Mouse (Mus musculus) kidney, adult 2 months (tissue): ENCODE data around the gene Aqp8.

Experiments
- CTCF ChIP-seq: fragments of 200-500 bp; conservative IDR thresholded peaks from 2 replicates; pipeline ENCODE4 v1.5.1; 2011; ENCODE audit warnings: low read depth, mild to moderate bottlenecking, control low read depth, low read length, moderate library complexity, mixed read lengths; ENCODE audit not compliant: insufficient read depth, insufficient read length
- POLR2A ChIP-seq: fragments of 200-500 bp; IDR thresholded peaks from one replicate; pipeline ENCODE4 v1.6.1; 2011; ENCODE audit warnings: low read depth, low read length, control low read depth

DNA sequence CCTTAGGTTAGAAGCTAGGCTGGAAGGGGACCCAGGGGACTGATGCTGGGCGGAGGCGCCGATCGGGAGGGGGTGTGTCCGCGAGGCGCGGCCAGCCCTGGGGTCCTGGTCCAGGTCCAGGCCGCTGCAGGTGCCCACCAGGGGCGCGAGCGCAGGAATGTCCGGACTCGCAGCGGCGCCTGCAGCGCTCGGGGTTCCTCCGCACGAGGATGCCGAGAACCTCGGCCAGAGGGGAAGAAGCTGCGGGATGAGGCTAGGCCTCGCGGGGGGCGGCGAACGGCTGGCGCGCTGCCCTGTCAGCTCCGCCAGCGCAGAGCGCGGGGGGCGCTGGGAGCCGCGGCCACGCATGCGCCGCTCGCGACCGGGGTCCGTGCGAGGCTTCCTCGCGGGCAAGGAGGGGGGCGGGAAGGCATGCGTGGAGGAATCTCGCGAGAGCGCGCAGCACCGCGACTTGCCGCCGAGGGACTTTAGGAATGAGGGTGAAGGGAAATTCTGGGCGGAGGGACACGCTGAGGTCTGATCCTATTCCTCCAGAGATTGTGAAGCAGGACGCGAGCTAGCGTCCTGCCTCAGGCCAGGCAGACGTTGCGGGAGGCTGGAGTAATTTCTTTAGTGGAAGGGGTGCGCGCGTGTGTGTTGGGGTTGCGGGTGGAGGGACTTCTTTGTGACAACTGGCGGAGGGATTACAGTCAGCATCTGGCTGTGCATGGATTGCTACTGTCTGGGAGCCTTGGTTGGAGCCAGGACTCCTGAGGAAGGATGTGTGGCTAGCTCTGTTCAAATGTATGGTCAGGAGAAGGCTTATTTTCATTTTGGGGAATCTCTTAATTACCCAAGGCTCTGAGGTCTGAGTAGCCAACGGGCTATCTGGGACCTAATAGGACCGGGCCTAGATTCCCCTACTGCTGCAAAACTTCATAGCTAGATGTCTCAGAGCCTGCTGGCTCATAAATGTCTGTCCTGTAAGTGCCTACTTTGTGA lies 38.4 kb downstream of the Aqp8 start, which contains the start of gene Zkscan2:
- TF ChIP-seq CTCF (no peak), POLR2A (no peak)
